Mouse (Mus musculus) cerebellum, adult (tissue): ENCODE measurements at regions not wholly inside any gene's neighbourhood (a gene's known extent, or its start where the extent isn't known, plus 50 kb on each side); places are given as distances from the start of the nearest gene placed in this dataset.
A peak's percentile ranks its signal among the peaks of the same experiment; 100 is the strongest.

ENCODE experiments used
- ATAC-seq: cut with Nextera tagmentation; 2 replicates; pipeline ENCODE4 v1.9.2; 2017; ENCODE audit warnings: mild to moderate bottlenecking, moderate library complexity, mixed read lengths; ENCODE audit not compliant: insufficient number of reproducible peaks, low FRiP score, low TSS enrichment

GRCm38 (mm10) chr3:35475326-35475725 lies 278.6 kb upstream of the Atp11b start:
- ATAC-seq = no peak

- ATAC-seq = no peak
These were observed 272.9 kb upstream of the Atp11b start for GRCm38 (mm10) chr3:35480714-35481695.

GRCm38 (mm10) chr3:35481841-35482240 lies 272.1 kb upstream of the Atp11b start:
- ATAC-seq = no peak

GRCm38 (mm10) chr3:35482296-35482695 lies 271.6 kb upstream of the Atp11b start:
- peak; percentile 77 for ATAC-seq

GRCm38 (mm10) chr3:35482759-35483158 lies 271.1 kb upstream of the Atp11b start:
- ATAC-seq = no peak; the same call in 1 of the 2 replicates

- no peak for ATAC-seq
These were observed 257.7 kb upstream of the Atp11b start for GRCm38 (mm10) chr3:35496027-35496824.

GRCm38 (mm10) chr3:35510314-35510713 lies 243.6 kb upstream of the Atp11b start:
- no peak for ATAC-seq

- no peak for ATAC-seq
These were observed 237.4 kb upstream of the Atp11b start for GRCm38 (mm10) chr3:35516517-35516916.

- ATAC-seq = no peak
These were observed 233.8 kb upstream of the Atp11b start for GRCm38 (mm10) chr3:35520131-35520530.

- ATAC-seq = no peak
These were observed 206.2 kb upstream of the Atp11b start for GRCm38 (mm10) chr3:35547696-35548095.

GRCm38 (mm10) chr3:35551791-35552190 lies 202.1 kb upstream of the Atp11b start:
- ATAC-seq = no peak

- no peak for ATAC-seq
These were observed 193.5 kb upstream of the Atp11b start for GRCm38 (mm10) chr3:35560425-35560824.

GRCm38 (mm10) chr3:35574402-35574801 lies 179.5 kb upstream of the Atp11b start:
- no peak for ATAC-seq
